Mouse (Mus musculus) cerebellum, adult (tissue): ENCODE measurements around the gene Kpnb1.

Experiments
- ATAC-seq: cut with Nextera tagmentation; 2 replicates; pipeline ENCODE4 v1.9.2; 2017; ENCODE audit warnings: mild to moderate bottlenecking, moderate library complexity, mixed read lengths; ENCODE audit not compliant: insufficient number of reproducible peaks, low FRiP score, low TSS enrichment

Kpnb1 gene

DNA sequence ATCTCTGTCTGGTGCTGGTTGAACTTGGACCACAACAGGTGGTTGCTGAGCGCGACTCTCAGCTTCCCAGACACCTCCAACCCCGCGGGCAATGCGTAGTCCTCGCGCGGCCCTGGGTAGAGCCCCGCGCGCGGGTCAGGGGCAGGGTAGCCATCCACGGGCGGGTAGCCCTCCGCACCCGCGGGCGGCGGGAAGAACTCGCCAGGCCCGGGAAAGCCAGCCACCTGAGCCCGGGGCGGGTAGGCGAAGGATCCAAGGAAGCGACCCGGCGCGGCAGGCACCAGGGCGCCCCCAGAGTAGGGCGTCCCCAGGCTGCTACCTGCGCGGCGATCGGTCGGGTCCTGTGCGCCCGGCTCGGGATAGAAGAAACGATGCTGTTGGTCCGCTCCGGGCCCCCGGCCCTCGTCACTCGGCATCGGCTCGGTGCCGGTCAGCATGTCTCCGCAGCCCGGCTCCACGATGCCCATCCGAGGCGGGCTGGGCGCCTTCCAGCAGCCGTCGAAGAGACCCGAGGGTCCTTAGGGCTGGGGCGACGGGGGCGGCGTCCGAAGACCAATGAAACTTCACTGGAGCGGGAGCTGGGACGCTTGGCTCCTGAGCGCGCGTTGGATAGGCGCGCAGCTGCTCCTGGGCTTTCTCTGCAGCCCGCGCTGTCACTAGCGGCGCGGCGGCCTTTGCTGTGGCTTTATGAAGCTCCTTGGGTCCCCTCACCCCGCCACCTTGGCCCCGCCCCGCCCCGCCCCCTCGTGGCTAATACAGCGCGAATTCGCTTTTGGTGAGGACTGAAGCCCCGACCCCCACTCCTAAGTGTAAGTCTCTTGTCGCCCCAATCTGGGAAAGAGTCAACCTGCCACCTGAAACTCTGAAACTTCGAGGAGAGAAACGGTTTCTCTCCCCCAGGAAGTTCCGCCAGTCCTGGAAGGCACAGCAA lies 72.7 kb downstream of the Kpnb1 start, which contains the start of gene Tbx21:
TSS of gene Tbx21 (minus strand) at position 661 of the 931 bp plus-strand sequence.
- no peak for ATAC-seq

DNA sequence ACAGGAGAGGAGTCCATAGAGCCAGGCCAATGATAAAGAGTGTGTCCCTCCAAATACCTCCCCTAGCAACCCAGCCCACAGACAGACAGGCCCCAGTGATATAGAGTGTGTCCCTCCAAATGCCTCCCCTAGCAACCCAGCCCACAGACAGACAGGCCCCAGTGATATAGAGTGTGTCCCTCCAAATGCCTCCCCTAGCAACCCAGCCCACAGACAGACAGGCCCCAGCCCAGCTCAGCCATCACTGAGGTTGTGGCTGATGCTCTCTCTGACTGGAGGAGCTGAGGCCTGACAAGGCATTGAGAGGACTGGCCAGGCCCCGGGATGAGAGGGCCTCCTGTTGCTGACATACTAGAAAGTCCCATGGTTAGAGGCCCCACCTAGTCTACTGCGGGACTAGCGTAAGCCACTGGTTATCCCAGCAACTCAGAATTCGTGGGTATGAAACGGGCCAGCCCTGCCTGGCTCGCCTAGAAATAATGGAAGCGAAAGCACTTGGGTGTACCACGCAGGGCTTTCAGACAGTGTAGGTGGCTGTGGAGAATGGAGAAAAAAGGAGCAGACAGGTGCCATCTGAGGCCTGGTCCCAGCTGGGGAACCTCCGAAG lies 75.1 kb downstream of the Kpnb1 start:
- no peak for ATAC-seq
